Mouse (Mus musculus) myocyte (in vitro differentiated cells): ENCODE measurements around the gene 9330161L09Rik. TPM values are rescaled to one million over a fixed set of nuclear protein-coding genes. Genes with fewer than 3 reads are reported as not detected.
A peak's percentile ranks its signal among the peaks of the same experiment; 100 is the strongest.

Experiments
- H3K27me3 ChIP-seq: one replicate; pipeline ENCODE4 v1.6.1; 2011; ENCODE audit not compliant: control insufficient read depth, insufficient read depth, insufficient read length
- H3K36me3 ChIP-seq: one replicate; pipeline ENCODE4 v1.6.1; 2011; ENCODE audit not compliant: control insufficient read depth, insufficient read depth
- H3K4me2 ChIP-seq: one replicate; pipeline ENCODE4 v1.6.1; 2011; ENCODE audit warnings: low read depth, control low read depth
- H3K4me3 ChIP-seq: one replicate; pipeline ENCODE4 v1.5.1; 2011; ENCODE audit warnings: mild to moderate bottlenecking, control low read depth, moderate library complexity
- H3K79me2 ChIP-seq: one replicate; pipeline ENCODE4 v1.6.1; 2011; ENCODE audit not compliant: control insufficient read depth, insufficient read depth
- H3ac ChIP-seq: one replicate; pipeline ENCODE4 v1.6.1; 2011; ENCODE audit not compliant: control insufficient read depth, insufficient read length
- CEBPB ChIP-seq: IDR thresholded peaks from 2 replicates; pipeline ENCODE4 v1.6.1; 2011; ENCODE audit warnings: mild to moderate bottlenecking, moderate library complexity; ENCODE audit not compliant: poor library complexity, insufficient read depth, severe bottlenecking
- E2F4 ChIP-seq: IDR thresholded peaks from one replicate; pipeline ENCODE4 v1.6.1; 2011; ENCODE audit warnings: mild to moderate bottlenecking, control low read depth, moderate library complexity; ENCODE audit not compliant: insufficient read depth
- MAX ChIP-seq: IDR thresholded peaks from one replicate; pipeline ENCODE4 v1.6.1; 2011; ENCODE audit warnings: low read depth, mild to moderate bottlenecking, control low read depth
- MYOD1 ChIP-seq, 3 experiments: IDR thresholded peaks; one replicate each; pipeline ENCODE4 v1.6.1; 2011; ENCODE audit warnings: control low read depth in 2 of 3, low read depth in 2 of 3, mild to moderate bottlenecking in 2 of 3, moderate library complexity in 1 of 3; ENCODE audit not compliant: insufficient read length in 2 of 3, control insufficient read depth in 1 of 3
- MYOG ChIP-seq, 3 experiments: IDR thresholded peaks; one replicate each; pipeline ENCODE4 v1.6.1; 2011; ENCODE audit warnings: control low read depth in 2 of 3, low read depth in 2 of 3, mild to moderate bottlenecking in 2 of 3; ENCODE audit not compliant: insufficient read length in 2 of 3, control insufficient read depth in 1 of 3, insufficient read depth in 1 of 3
- POLR2A ChIP-seq: IDR thresholded peaks from one replicate; pipeline ENCODE4 v1.6.1; 2011; ENCODE audit warnings: low read depth, mild to moderate bottlenecking, control low read depth, moderate library complexity; ENCODE audit not compliant: insufficient read length
- POLR2AphosphoS2 ChIP-seq: IDR thresholded peaks from one replicate; pipeline ENCODE4 v1.6.1; 2011; ENCODE audit warnings: low read depth, control low read depth; ENCODE audit not compliant: insufficient read length
- REST ChIP-seq: IDR thresholded peaks from one replicate; pipeline ENCODE4 v1.6.1; 2011; ENCODE audit warnings: mild to moderate bottlenecking, control low read depth, moderate library complexity; ENCODE audit not compliant: insufficient read depth, insufficient read length
- SRF ChIP-seq: IDR thresholded peaks from one replicate; pipeline ENCODE4 v1.6.1; 2011; ENCODE audit warnings: low read depth; ENCODE audit not compliant: control insufficient read depth, insufficient read length
- TCF12 ChIP-seq: IDR thresholded peaks from one replicate; pipeline ENCODE4 v1.6.1; 2011; ENCODE audit warnings: mild to moderate bottlenecking, control low read depth; ENCODE audit not compliant: poor library complexity, insufficient read depth, severe bottlenecking
- TCF3 ChIP-seq: IDR thresholded peaks from one replicate; pipeline ENCODE4 v1.6.1; 2011; ENCODE audit warnings: low read depth, control low read depth; ENCODE audit not compliant: insufficient read length
- USF1 ChIP-seq: IDR thresholded peaks from one replicate; pipeline ENCODE4 v1.6.1; 2011; ENCODE audit warnings: low read depth, mild to moderate bottlenecking, control low read depth, moderate library complexity
- polyA plus RNA-seq: library from polyadenylated mRNA; unstranded; fragments of >200 nt; fragmentation: generic; extraction: Trizol; gene quantifications from one replicate; pipeline ENCODE4 v1.2.1, GENCODE M21; 2012; ENCODE audit warnings: missing spikeins

Gene 9330161L09Rik
- polyA plus RNA-seq, 1 experiment = 0.60 TPM

GRCm38 (mm10) chr12:103368326-103368669 lies 39.3 kb downstream of the 9330161L09Rik start:
- Histone ChIP-seq H3K4me2 (no peak overlapping the region), H3ac (no peak overlapping the region), H3K27me3 (peaks cover 4% of the 10 kb centered on the region), H3K36me3 (no peaks in the 10 kb centered on the region), H3K79me2 (no peaks in the 10 kb centered on the region), H3K4me3 (no peak overlapping the region)
- no peak for TF ChIP-seq SRF
- no peak for TF ChIP-seq USF1
- no peak for TF ChIP-seq POLR2AphosphoS2
- no peak for TF ChIP-seq TCF12
- no peak for TF ChIP-seq MYOG (IDR thresholded peaks at IDR 0.05; ENCODE audit: control insufficient read depth in 1 of 3, insufficient read depth in 1 of 3, insufficient read length in 2 of 3, low read depth in 2 of 3)
- no peak for TF ChIP-seq E2F4
- no peak for TF ChIP-seq CEBPB
- no peak for TF ChIP-seq MAX
- no peak for TF ChIP-seq REST
- TF ChIP-seq POLR2A = no peak
- no peak for TF ChIP-seq TCF3

GRCm38 (mm10) chr12:103367620-103368325 lies 39.8 kb downstream of the 9330161L09Rik start:
- Histone ChIP-seq H3K27me3 (no peaks in the 10 kb centered on the region), H3K4me2 (peak overlapping the region; percentile 33), H3ac (no peak overlapping the region), H3K36me3 (no peaks in the 10 kb centered on the region), H3K79me2 (no peaks in the 10 kb centered on the region), H3K4me3 (no peak overlapping the region)
- TF ChIP-seq MYOG (IDR thresholded peaks at IDR 0.05; ENCODE audit: control insufficient read depth in 1 of 3, insufficient read depth in 1 of 3, insufficient read length in 2 of 3, low read depth in 2 of 3) (no peak), CEBPB (no peak), USF1 (peak; percentile 72)

- TF ChIP-seq SRF = no peak
- no peak for TF ChIP-seq MYOD1 (IDR thresholded peaks at IDR 0.05; ENCODE audit: control insufficient read depth in 1 of 3, insufficient read length in 2 of 3, low read depth in 2 of 3)
- TF ChIP-seq CEBPB = no peak
- no peak for TF ChIP-seq MAX
- no peak for TF ChIP-seq TCF12
- no peak for TF ChIP-seq E2F4
- TF ChIP-seq POLR2AphosphoS2 = no peak
- no peak for TF ChIP-seq TCF3
- TF ChIP-seq REST = no peak
- no peak for TF ChIP-seq USF1
- Histone ChIP-seq H3ac (no peak overlapping the region), H3K36me3 (no peaks in the 10 kb centered on the region), H3K4me3 (no peak overlapping the region), H3K4me2 (no peak overlapping the region), H3K79me2 (no peaks in the 10 kb centered on the region), H3K27me3 (no peaks in the 10 kb centered on the region)
Observed at GRCm38 (mm10) chr12:103367171-103367570, 40.4 kb downstream of the 9330161L09Rik start.

GRCm38 (mm10) chr12:103362336-103362735 lies 45.3 kb downstream of the 9330161L09Rik start:
- H3K36me3 ChIP-seq = no peaks in the 10 kb centered on the region
- no peaks in the 10 kb centered on the region for H3K27me3 ChIP-seq
- no peak overlapping the region for H3K4me3 ChIP-seq
- H3K79me2 ChIP-seq = no peaks in the 10 kb centered on the region
- no peak overlapping the region for H3K4me2 ChIP-seq
- TF ChIP-seq MYOG (IDR thresholded peaks at IDR 0.05; ENCODE audit: control insufficient read depth in 1 of 3, insufficient read depth in 1 of 3, insufficient read length in 2 of 3, low read depth in 2 of 3) (peak in 1 of 3 experiments; percentile 39), CEBPB (no peak), REST (no peak)
- no peak overlapping the region for H3ac ChIP-seq

- H3K27me3 ChIP-seq = no peaks in the 10 kb centered on the region
- H3K79me2 ChIP-seq = no peaks in the 10 kb centered on the region
- no peak overlapping the region for H3K4me2 ChIP-seq
- no peak overlapping the region for H3K4me3 ChIP-seq
- H3ac ChIP-seq = no peak overlapping the region
- TF ChIP-seq REST = no peak
- no peak for TF ChIP-seq MYOG (IDR thresholded peaks at IDR 0.05; ENCODE audit: control insufficient read depth in 1 of 3, insufficient read depth in 1 of 3, insufficient read length in 2 of 3, low read depth in 2 of 3)
- no peak for TF ChIP-seq USF1
- no peak for TF ChIP-seq POLR2A
- no peak for TF ChIP-seq E2F4
- TF ChIP-seq MAX = no peak
- no peak for TF ChIP-seq POLR2AphosphoS2
- no peak for TF ChIP-seq TCF3
- TF ChIP-seq TCF12 = no peak
- no peak for TF ChIP-seq CEBPB
- TF ChIP-seq MYOD1 (IDR thresholded peaks at IDR 0.05; ENCODE audit: control insufficient read depth in 1 of 3, insufficient read length in 2 of 3, low read depth in 2 of 3) = no peak
- TF ChIP-seq SRF = no peak
- no peaks in the 10 kb centered on the region for H3K36me3 ChIP-seq
Observed at GRCm38 (mm10) chr12:103361539-103362307, 45.9 kb downstream of the 9330161L09Rik start.
